Comparison of ENCODE assay signal across 8 mouse cellular contexts in genomic region chr2:122368995-122369739, GRCm38 (mm10). TPM values are rescaled to one million over a fixed set of nuclear protein-coding genes. Genes with fewer than 3 reads are reported as not detected.
DNase-seq lines count a peak whose midpoint lies in the region; ATAC-seq and TF ChIP-seq lines count a peak whose summit lies in the region.

Shf (minus strand) TSS chr2:122369162.

- intact Hi-C loops in gastrocnemius, adult 2 months (cut with DNase I) = no loop called here

- H3K27me3 ChIP-seq in hindbrain, embryonic 16.5 days (replicated peaks; ENCODE audit: control insufficient read depth, insufficient read depth, low read length) = no peaks in the 10 kb centered on the region

- H3K4me1 ChIP-seq in hindbrain, embryonic 16.5 days (ENCODE audit: control insufficient read depth, insufficient read depth, low read depth, low read length) = peaks cover 29% of the 10 kb centered on the region

- DNase-seq in T-cell, adult 2 months (ENCODE audit: low spot score) = peak; percentile 81
- peak; percentile 94 for DNase-seq in gastrocnemius, adult 2 months
- peak; percentile 88 to 90 for DNase-seq in left cerebral cortex, adult 18-20 months (ENCODE audit: low spot score in 2 of 2)
- peak; percentile 92 for DNase-seq in lung, postnatal 4 days
- DNase-seq in retina, postnatal 7 days (ENCODE audit: low read depth, low spot score) = peak; percentile 81
- DNase-seq in urinary bladder, adult 18-20 months (ENCODE audit: low spot score in 2 of 2) = peak; percentile 72 to 82

- H3K4me3 ChIP-seq in gastrocnemius, adult 2 months = peak within 1 kb of the TSS; percentile 91
- H3K4me3 ChIP-seq in hindbrain, embryonic 16.5 days (ENCODE audit: low read length) = peak within 1 kb of the TSS; percentile 87

- H3K27ac ChIP-seq in gastrocnemius, adult 2 months = peak within 1 kb of the TSS; percentile 86
- peak within 1 kb of the TSS; percentile 66 for H3K27ac ChIP-seq in hindbrain, embryonic 16.5 days (ENCODE audit: low read depth, low read length)

- peak within 1 kb of the TSS; percentile 92 for H3K9ac ChIP-seq in hindbrain, embryonic 16.5 days (ENCODE audit: low read depth, low read length)

- ATAC-seq in common myeloid progenitor, adult 5-6 weeks (replicated peaks; ENCODE audit: low read depth, poor library complexity, severe bottlenecking) = peak; percentile 80
- peak; percentile 89 for ATAC-seq in hindbrain, embryonic 16.5 days

- no peak; the same call in 1 of the 2 replicates for TF ChIP-seq CTCF in gastrocnemius, adult 2 months (IDR thresholded peaks at IDR 0.05)

- no peaks in the 10 kb centered on the region for H3K36me3 ChIP-seq in hindbrain, embryonic 16.5 days (ENCODE audit: control insufficient read depth, insufficient read depth, low read length)

- under 1% methylated on average over 39 of the region's 54 CpGs for WGBS in hindbrain, embryonic 16.5 days

- H3K4me2 ChIP-seq in hindbrain, embryonic 16.5 days (ENCODE audit: low read length) = peak within 1 kb of the TSS; percentile 79

- H3K9me3 ChIP-seq in hindbrain, embryonic 16.5 days (ENCODE audit: control insufficient read depth, low read length) = no peaks in the 10 kb centered on the region

RNA-seq across cellular contexts. Expression of gene Shf, which starts in this region (rescaled TPM):
- 2.8 TPM in 1 of 2 replicates, not detected in the other for total RNA-seq in common myeloid progenitor, adult 5-6 weeks (2017)
- total RNA-seq in gastrocnemius, adult 2 months (2021) = 1 to 10 TPM; 2.1 to 2.9 TPM
- 11.7 and 11.8 TPM in 2 replicates for polyA plus RNA-seq in hindbrain, embryonic 16.5 days (2015; fragmentation: Nextera tagmentation; extraction: Ambion mirVana)
- 10 to 100 TPM; 70.5 to 76.1 TPM for total RNA-seq in left cerebral cortex, adult 18-20 months (2021)

Comparison
In these comparisons a context has a peak if more than half of its experiments do, and no peak if none do; other contexts are left out.
1. Peak in every context shown above with its lines: DNase-seq, ATAC-seq, H3K4me3 ChIP-seq and H3K27ac ChIP-seq.
2. RNA of gene Shf (total RNA-seq): 70.5 to 76.1 TPM in left cerebral cortex, adult 18-20 months; 2.1 to 2.9 TPM in gastrocnemius, adult 2 months and 2.8 TPM in common myeloid progenitor, adult 5-6 weeks; every median in the first group is over 10 times any median in the second.